Mouse (Mus musculus): ENCODE measurements around the gene Kcnh4. TPM values are rescaled to one million over a fixed set of nuclear protein-coding genes. Genes with fewer than 3 reads are reported as not detected.
"Not testable (repeated sequence)": the region's sequence is repeated elsewhere in the genome, so short reads cannot be mapped to it uniquely, and the experiment has no call there.

Kcnh4 gene
- polyA plus RNA-seq, 1 experiment from 2014 or later: not detected

DNA sequence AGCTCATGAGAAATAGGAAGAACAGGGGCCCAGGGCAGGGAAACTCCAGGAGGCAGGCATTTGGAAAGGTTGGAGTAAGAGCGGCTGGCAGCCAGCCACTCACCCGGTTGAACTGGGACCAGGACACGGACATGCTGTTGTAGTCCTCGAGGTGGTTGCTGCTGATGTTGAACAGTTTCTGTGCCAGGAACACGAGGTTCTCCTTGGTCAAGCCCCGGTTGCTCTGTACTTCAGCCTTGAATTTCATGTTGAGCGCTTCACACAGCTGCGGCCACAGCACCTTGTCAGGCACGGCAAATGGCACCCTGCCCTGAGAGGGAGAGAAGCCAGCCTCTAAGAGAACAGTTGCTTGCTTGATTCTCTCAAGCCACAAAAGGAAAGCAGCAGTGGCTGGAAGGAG lies 30.9 kb upstream of the Kcnh4 start:
- peak overlapping the region; percentile 65 for H3K27ac ChIP-seq (ENCODE audit: low read length)
- ATAC-seq (replicated peaks; ENCODE audit: extremely low read depth, insufficient read depth, low FRiP score): peak; percentile 70; the same call in 1 of the 2 replicates
- H3K36me3 ChIP-seq (ENCODE audit: control insufficient read depth, insufficient read depth): peaks cover 34% of the 10 kb centered on the region
- WGBS: 64% methylated on average over 9 of the region's 9 CpGs
- not testable (repeated sequence) for H3K4me2 ChIP-seq (ENCODE audit: low read depth, low read length); H3K27me3 ChIP-seq (ENCODE audit: control insufficient read depth, insufficient read depth, low read length); H3K4me3 ChIP-seq (ENCODE audit: low read length); H3K4me1 ChIP-seq (ENCODE audit: control insufficient read depth, insufficient read depth, low read length); H3K9ac ChIP-seq (ENCODE audit: low read length); H3K9me3 ChIP-seq (replicated peaks; ENCODE audit: control insufficient read depth, low read length)

DNA sequence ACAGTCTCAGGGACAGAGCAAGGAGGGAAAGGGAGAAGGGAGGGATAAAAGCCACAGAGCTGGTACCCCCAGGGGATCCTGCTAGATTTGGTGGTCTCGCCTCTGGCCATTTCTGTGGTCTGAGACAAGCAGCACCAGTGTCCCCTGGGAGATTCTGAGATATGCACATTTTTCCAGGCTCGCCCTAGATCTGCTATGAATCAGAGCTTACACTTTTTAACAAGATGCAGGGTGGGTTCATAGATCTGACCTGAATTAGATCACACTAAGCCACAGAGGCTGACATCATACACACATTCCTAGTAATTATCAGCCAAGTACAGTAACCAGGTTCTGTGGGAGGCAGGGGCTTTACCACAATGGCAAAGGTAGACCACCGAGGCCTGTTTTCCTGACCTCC lies 30.0 kb upstream of the Kcnh4 start:
- H3K4me3 ChIP-seq (ENCODE audit: low read length): no peak overlapping the region
- 85% methylated on average over 3 of the region's 3 CpGs for WGBS
- ATAC-seq (replicated peaks; ENCODE audit: extremely low read depth, insufficient read depth, low FRiP score): no peak
- no peak overlapping the region for H3K4me2 ChIP-seq (ENCODE audit: low read depth, low read length)
- H3K36me3 ChIP-seq (ENCODE audit: control insufficient read depth, insufficient read depth): peaks cover 40% of the 10 kb centered on the region
- peaks cover 6% of the 10 kb centered on the region for H3K4me1 ChIP-seq (ENCODE audit: control insufficient read depth, insufficient read depth, low read length)
- H3K27ac ChIP-seq (ENCODE audit: low read length): no peak overlapping the region
- no peaks in the 10 kb centered on the region for H3K27me3 ChIP-seq (ENCODE audit: control insufficient read depth, insufficient read depth, low read length)
- H3K9ac ChIP-seq (ENCODE audit: low read length): no peak overlapping the region
- H3K9me3 ChIP-seq (replicated peaks; ENCODE audit: control insufficient read depth, low read length): no peaks in the 10 kb centered on the region

DNA sequence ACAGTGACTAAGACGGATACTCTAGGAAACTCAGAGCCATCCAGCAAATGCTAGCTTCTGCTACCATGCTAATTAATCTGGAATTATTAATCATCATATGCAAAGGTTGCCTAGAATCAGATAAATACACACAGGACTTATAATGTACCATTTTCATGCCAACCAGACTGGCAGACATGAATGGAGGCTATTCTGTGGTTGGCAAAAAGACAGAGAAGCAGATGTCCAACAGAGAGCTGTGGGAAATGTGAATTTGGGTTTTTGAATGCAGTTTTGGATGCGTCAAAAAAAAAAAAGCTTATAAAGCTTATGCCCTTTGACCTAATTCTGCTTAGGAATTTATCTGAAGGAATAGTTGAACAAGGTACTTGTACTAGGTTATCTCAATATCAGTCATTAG lies 26.0 kb upstream of the Kcnh4 start:
- no peak overlapping the region for H3K9ac ChIP-seq (ENCODE audit: low read length)
- H3K27ac ChIP-seq (ENCODE audit: low read length): no peak overlapping the region
- peaks cover under 1% of the 10 kb centered on the region; the same call in 1 of the 2 replicates for H3K4me1 ChIP-seq (ENCODE audit: control insufficient read depth, insufficient read depth, low read length)
- no peaks in the 10 kb centered on the region for H3K9me3 ChIP-seq (replicated peaks; ENCODE audit: control insufficient read depth, low read length)
- H3K36me3 ChIP-seq (ENCODE audit: control insufficient read depth, insufficient read depth): peaks cover 65% of the 10 kb centered on the region
- 91% methylated on average over 2 of the region's 2 CpGs for WGBS
- H3K27me3 ChIP-seq (ENCODE audit: control insufficient read depth, insufficient read depth, low read length): no peaks in the 10 kb centered on the region
- ATAC-seq (replicated peaks; ENCODE audit: extremely low read depth, insufficient read depth, low FRiP score): no peak
- no peak overlapping the region for H3K4me3 ChIP-seq (ENCODE audit: low read length)
- H3K4me2 ChIP-seq (ENCODE audit: low read depth, low read length): no peak overlapping the region

DNA sequence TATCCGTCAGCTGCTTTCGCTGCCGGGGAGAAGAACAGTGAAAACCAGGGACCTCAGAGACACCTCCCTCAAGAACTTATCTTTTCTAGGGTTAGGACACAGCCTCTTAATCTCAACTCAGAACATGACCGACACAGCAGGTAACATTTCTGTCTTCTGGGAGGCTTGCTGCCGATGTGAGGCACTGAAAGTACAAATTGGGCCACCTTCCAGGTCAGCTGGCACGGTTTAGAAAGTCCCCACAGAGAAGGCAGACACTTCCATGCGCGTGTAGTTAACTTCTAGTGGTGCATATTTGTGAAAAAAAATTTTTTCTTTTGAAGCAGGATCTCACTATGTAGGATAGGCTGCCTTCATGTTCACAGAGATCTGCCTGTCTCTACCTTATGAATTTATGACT lies 24.5 kb upstream of the Kcnh4 start:
- Histone ChIP-seq H3K36me3 (ENCODE audit: control insufficient read depth, insufficient read depth) (peaks cover 66% of the 10 kb centered on the region), H3K27ac (ENCODE audit: low read length) (no peak overlapping the region), H3K4me1 (ENCODE audit: control insufficient read depth, insufficient read depth, low read length) (no peaks in the 10 kb centered on the region), H3K9me3 (replicated peaks; ENCODE audit: control insufficient read depth, low read length) (no peaks in the 10 kb centered on the region), H3K9ac (ENCODE audit: low read length) (no peak overlapping the region), H3K4me2 (ENCODE audit: low read depth, low read length) (no peak overlapping the region), H3K4me3 (ENCODE audit: low read length) (no peak overlapping the region), H3K27me3 (ENCODE audit: control insufficient read depth, insufficient read depth, low read length) (no peaks in the 10 kb centered on the region)
- 77% methylated on average over 8 of the region's 8 CpGs for WGBS
- no peak for ATAC-seq (replicated peaks; ENCODE audit: extremely low read depth, insufficient read depth, low FRiP score)

DNA sequence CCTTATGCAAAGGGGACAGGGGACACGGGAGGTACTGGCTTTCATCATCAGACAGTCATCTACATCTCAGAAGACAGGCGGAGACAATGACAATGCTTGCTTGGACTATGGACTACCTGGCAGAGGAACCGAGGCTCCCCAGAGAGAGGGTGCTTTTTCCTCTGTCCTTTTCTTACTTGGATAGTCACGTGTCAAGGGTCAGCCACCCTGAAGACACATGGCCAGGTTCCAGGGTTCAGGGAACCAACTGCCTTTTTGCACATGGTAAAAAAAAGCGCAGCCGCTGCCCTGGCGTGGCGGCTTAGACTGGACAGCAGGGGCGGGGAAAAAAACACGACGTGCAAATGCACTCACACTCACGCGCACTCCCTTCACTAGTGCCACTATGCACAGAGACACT lies 22.8 kb upstream of the Kcnh4 start:
- WGBS: 80% methylated on average over 13 of the region's 13 CpGs
- Histone ChIP-seq H3K27ac (ENCODE audit: low read length) (0 out of 2 replicates have a peak overlapping the region, but pooled peaks have one; percentile 29), H3K36me3 (ENCODE audit: control insufficient read depth, insufficient read depth) (peaks cover 57% of the 10 kb centered on the region), H3K27me3 (ENCODE audit: control insufficient read depth, insufficient read depth, low read length) (no peaks in the 10 kb centered on the region), H3K9ac (ENCODE audit: low read length) (no peak overlapping the region), H3K4me3 (ENCODE audit: low read length) (no peak overlapping the region), H3K4me1 (ENCODE audit: control insufficient read depth, insufficient read depth, low read length) (no peaks in the 10 kb centered on the region), H3K4me2 (ENCODE audit: low read depth, low read length) (no peak overlapping the region), H3K9me3 (replicated peaks; ENCODE audit: control insufficient read depth, low read length) (no peaks in the 10 kb centered on the region)
- no peak for ATAC-seq (replicated peaks; ENCODE audit: extremely low read depth, insufficient read depth, low FRiP score)

DNA sequence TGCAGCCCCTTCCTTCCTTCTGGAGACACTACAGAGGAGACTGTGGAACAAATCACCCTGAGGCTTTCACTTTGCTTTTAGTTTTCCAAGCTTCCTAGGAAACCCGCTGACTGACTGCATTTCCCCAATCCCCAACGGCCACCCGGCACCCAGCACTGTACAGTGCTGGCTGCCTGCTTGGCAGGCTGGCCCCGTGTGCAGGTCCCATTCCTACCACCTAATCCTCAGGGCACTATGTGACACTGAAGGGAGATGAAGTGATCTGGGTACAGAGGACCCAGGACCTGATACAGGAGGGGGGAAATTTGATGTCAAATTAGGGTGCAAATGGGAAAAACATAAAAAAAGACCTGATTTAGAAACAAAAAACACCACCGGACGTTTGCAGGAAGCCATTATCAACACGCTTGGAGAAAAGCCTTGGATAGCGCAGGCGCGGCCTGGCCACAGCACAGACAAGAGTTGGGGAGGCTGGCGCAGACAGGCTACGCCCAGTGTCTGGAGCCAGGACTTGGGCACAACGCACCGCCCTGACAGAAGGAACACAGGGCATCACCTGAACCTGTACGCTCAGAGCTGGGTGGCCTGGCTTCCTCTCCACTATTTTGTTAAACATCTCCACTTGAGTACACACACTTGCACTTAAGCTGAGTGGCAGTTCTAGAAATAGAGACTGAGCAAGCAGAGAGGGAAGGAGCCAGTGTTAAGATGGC lies 22.2 kb upstream of the Kcnh4 start:
- H3K9ac ChIP-seq (ENCODE audit: low read length): no peak overlapping the region
- no peaks in the 10 kb centered on the region for H3K4me1 ChIP-seq (ENCODE audit: control insufficient read depth, insufficient read depth, low read length)
- ATAC-seq (replicated peaks; ENCODE audit: extremely low read depth, insufficient read depth, low FRiP score): 0 out of 2 replicates have a peak, but pooled peaks have one; percentile 37
- H3K27me3 ChIP-seq (ENCODE audit: control insufficient read depth, insufficient read depth, low read length): no peaks in the 10 kb centered on the region
- 72% methylated on average over 15 of the region's 15 CpGs for WGBS
- no peak overlapping the region for H3K4me2 ChIP-seq (ENCODE audit: low read depth, low read length)
- H3K9me3 ChIP-seq (replicated peaks; ENCODE audit: control insufficient read depth, low read length): no peaks in the 10 kb centered on the region
- no peak overlapping the region for H3K4me3 ChIP-seq (ENCODE audit: low read length)
- H3K36me3 ChIP-seq (ENCODE audit: control insufficient read depth, insufficient read depth): peaks cover 52% of the 10 kb centered on the region
- H3K27ac ChIP-seq (ENCODE audit: low read length): no peak overlapping the region

DNA sequence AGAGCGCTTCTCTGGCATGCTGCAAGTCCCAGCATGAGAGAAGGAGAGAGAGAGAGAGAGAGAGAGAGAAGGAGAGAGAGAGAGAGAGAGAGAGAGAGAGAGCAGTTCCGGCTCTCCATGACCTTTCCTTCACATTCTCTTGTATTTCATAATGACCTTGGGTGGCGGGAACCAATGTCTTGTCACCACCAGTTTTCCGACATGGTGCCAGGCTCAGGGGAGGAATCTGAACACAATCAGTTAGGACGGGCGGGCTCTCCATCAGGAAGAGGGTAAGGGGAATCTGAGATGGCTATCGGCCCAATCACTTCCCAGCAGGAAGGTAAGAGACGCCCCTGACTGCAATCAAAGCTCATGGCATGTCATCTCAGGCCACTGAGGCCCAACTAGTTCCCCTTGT lies 20.5 kb upstream of the Kcnh4 start:
- no peaks in the 10 kb centered on the region for H3K9me3 ChIP-seq (replicated peaks; ENCODE audit: control insufficient read depth, low read length)
- H3K27me3 ChIP-seq (ENCODE audit: control insufficient read depth, insufficient read depth, low read length): no peaks in the 10 kb centered on the region
- no peak overlapping the region for H3K27ac ChIP-seq (ENCODE audit: low read length)
- H3K36me3 ChIP-seq (ENCODE audit: control insufficient read depth, insufficient read depth): peaks cover 39% of the 10 kb centered on the region
- H3K4me2 ChIP-seq (ENCODE audit: low read depth, low read length): no peak overlapping the region
- ATAC-seq (replicated peaks; ENCODE audit: extremely low read depth, insufficient read depth, low FRiP score): no peak
- no peak overlapping the region for H3K4me3 ChIP-seq (ENCODE audit: low read length)
- no peaks in the 10 kb centered on the region for H3K4me1 ChIP-seq (ENCODE audit: control insufficient read depth, insufficient read depth, low read length)
- WGBS: 62% methylated on average over 8 of the region's 8 CpGs
- no peak overlapping the region for H3K9ac ChIP-seq (ENCODE audit: low read length)

DNA sequence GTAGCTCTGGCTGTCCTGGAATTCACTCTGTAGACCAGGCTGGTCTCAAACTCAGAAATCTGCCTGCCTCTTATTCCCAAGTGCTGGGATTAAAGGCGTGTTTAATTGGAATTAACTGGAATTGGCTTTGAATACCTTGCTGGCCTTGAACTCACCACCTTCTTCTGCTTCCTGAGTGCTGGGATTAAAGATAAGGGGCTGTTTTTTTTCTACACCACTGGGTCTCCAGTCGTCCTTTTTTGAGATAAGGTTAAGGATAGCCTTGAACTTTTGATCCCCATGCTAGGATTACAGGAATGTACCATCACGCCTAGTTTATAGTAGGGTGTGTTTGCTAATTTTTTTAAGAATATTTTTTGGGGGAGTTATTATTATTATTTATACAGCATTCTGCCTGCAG lies 18.3 kb upstream of the Kcnh4 start:
- no peaks in the 10 kb centered on the region for H3K9me3 ChIP-seq (replicated peaks; ENCODE audit: control insufficient read depth, low read length)
- no peaks in the 10 kb centered on the region for H3K27me3 ChIP-seq (ENCODE audit: control insufficient read depth, insufficient read depth, low read length)
- no peak overlapping the region for H3K27ac ChIP-seq (ENCODE audit: low read length)
- no peak for ATAC-seq (replicated peaks; ENCODE audit: extremely low read depth, insufficient read depth, low FRiP score)
- no peaks in the 10 kb centered on the region for H3K4me1 ChIP-seq (ENCODE audit: control insufficient read depth, insufficient read depth, low read length)
- H3K36me3 ChIP-seq (ENCODE audit: control insufficient read depth, insufficient read depth): peaks cover 27% of the 10 kb centered on the region
- WGBS: 57% methylated on average over 3 of the region's 3 CpGs
- H3K4me2 ChIP-seq (ENCODE audit: low read depth, low read length): no peak overlapping the region
- no peak overlapping the region for H3K9ac ChIP-seq (ENCODE audit: low read length)
- no peak overlapping the region for H3K4me3 ChIP-seq (ENCODE audit: low read length)

DNA sequence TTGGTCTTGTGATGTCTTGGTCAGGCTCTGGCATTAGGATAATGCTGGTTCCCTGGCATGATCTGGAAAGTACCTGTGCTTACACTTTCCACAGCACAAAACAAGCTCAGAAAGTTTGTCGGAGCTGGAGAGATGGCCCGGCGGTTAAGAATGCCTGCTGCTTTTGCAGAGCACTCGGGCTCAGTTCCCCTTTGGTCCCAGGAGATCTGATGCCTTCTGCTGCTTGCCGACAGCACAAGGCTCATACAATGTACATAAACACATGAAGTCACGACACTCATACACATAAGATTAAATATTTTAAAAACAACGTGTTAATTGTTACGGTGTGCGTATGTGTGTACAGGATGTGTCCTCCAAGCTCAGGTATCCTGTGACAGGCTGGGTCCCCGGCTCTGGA lies 16.2 kb upstream of the Kcnh4 start:
- Histone ChIP-seq H3K9me3 (replicated peaks; ENCODE audit: control insufficient read depth, low read length) (no peaks in the 10 kb centered on the region), H3K4me1 (ENCODE audit: control insufficient read depth, insufficient read depth, low read length) (peaks cover 4% of the 10 kb centered on the region; the same call in 1 of the 2 replicates), H3K4me2 (ENCODE audit: low read depth, low read length) (no peak overlapping the region), H3K27ac (ENCODE audit: low read length) (no peak overlapping the region), H3K9ac (ENCODE audit: low read length) (no peak overlapping the region), H3K27me3 (ENCODE audit: control insufficient read depth, insufficient read depth, low read length) (no peaks in the 10 kb centered on the region), H3K36me3 (ENCODE audit: control insufficient read depth, insufficient read depth) (peaks cover 11% of the 10 kb centered on the region), H3K4me3 (ENCODE audit: low read length) (no peak overlapping the region)
- 78% methylated on average over 10 of the region's 10 CpGs for WGBS
- no peak for ATAC-seq (replicated peaks; ENCODE audit: extremely low read depth, insufficient read depth, low FRiP score)

All from heart, embryonic 16.5 days (tissue).